Mouse (Mus musculus) kidney, adult 2 months (tissue): ENCODE results near the gene Hivep2. TPM values are rescaled to one million over a fixed set of nuclear protein-coding genes. Genes with fewer than 3 reads are reported as not detected.

Source experiments
- DNase-seq: peaks from one replicate; pipeline ENCODE4 v3.0.0; 2021
- H3K27ac ChIP-seq: fragments of 200-500 bp; 2 replicates; pipeline ENCODE4 v1.5.1; 2012; ENCODE audit warnings: low read depth, low read length, control low read depth, inconsistent platforms; ENCODE audit not compliant: insufficient read depth
- H3K27me3 ChIP-seq: fragments of 200-500 bp; replicated peaks from 2 replicates; pipeline ENCODE4 v1.6.1; 2012; ENCODE audit warnings: mild to moderate bottlenecking, moderate library complexity, low read length, inconsistent platforms; ENCODE audit not compliant: control insufficient read depth, insufficient read depth
- H3K36me3 ChIP-seq: fragments of 200-500 bp; 2 replicates; pipeline ENCODE4 v1.6.1; 2012; ENCODE audit warnings: mild to moderate bottlenecking, moderate library complexity, low read length, inconsistent platforms; ENCODE audit not compliant: control insufficient read depth, insufficient read depth
- H3K4me1 ChIP-seq: fragments of 200-500 bp; 2 replicates; pipeline ENCODE4 v1.6.1; 2011; ENCODE audit warnings: low read length; ENCODE audit not compliant: control insufficient read depth, insufficient read depth
- H3K4me3 ChIP-seq: fragments of 200-500 bp; 2 replicates; pipeline ENCODE4 v1.5.1; 2011; ENCODE audit warnings: mild to moderate bottlenecking, low read depth, low read length, control low read depth; ENCODE audit not compliant: insufficient read depth
- CTCF ChIP-seq: fragments of 200-500 bp; conservative IDR thresholded peaks from 2 replicates; pipeline ENCODE4 v1.5.1; 2011; ENCODE audit warnings: low read depth, mild to moderate bottlenecking, control low read depth, low read length, moderate library complexity, mixed read lengths; ENCODE audit not compliant: insufficient read depth, insufficient read length
- POLR2A ChIP-seq: fragments of 200-500 bp; IDR thresholded peaks from one replicate; pipeline ENCODE4 v1.6.1; 2011; ENCODE audit warnings: low read depth, low read length, control low read depth
- WGBS: fragments of 180-500 bp; shearing (Covaris S2); methylation state at CpG from one replicate; pipeline ENCODE4 v1.1.7; 2018; 5-methylcytosine and 5-hydroxymethylcytosine counted together
- polyA plus RNA-seq: library from polyadenylated mRNA; depleted of rRNA; stranded (reverse); fragments of >200 nt; gene quantifications from 2 replicates; pipeline ENCODE4 v1.2.3, GENCODE M21; 2012

Gene Hivep2
- polyA plus RNA-seq, 1 experiment: 4.9 TPM

DNA sequence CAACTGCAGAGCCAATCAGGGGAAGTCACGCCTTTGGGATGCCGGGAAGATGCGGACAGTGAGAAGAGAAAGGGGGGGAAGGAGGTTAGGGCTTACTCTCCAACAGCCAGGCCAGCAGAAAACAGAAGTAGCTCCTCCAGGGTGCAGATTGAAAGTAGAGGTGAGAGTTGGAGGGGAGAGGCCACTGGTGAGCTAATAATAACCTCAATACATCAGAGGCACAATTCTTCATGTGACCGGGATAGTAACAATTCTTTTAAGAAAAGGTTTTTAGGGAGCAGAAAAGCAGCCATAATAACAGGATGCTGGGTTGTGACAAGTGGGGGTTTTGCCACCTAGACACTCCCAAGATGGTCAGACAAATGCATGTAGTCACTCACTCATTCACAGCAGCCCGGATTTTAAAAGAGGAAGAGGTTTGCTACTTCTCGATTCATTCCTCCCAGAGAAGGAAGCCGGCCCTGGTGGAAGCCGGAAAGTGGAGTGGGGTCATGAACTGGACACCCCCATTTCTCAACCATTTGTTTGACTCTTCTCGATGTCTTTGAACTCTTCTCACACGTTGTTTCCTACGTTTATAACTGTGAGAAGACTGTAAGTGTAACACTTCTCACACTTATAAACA lies 220.6 kb downstream of the Hivep2 start:
- DNase-seq: no peak

DNA sequence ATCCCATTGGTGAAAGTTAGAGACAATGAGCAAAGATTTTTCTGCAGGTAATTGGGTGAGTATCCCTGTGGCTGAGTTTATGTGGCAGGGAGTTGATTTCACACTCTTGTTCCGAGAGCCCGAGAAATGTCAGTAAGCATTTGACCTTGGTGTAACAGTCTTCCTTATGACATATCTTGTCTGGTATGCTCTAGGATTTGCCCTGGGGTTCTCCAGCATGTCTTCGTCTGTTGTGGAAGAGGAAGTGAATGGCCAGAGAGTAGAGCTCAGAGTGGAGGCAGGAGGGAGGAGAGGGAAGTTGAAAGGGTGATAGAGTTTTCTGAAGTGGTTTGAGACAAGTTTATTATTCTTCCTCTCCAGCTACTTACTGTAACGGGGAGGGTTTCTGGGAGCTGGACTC lies 223.2 kb downstream of the Hivep2 start:
- TF ChIP-seq CTCF: no peak
- TF ChIP-seq POLR2A: no peak
- 37% methylated on average over 4 of the region's 4 CpGs for WGBS

More for the DNA sequence above, 220.6 kb downstream of the Hivep2 start:
- TF ChIP-seq POLR2A: no peak
- no peak for TF ChIP-seq CTCF
- Histone ChIP-seq H3K4me1 (no peaks in the 10 kb centered on the region), H3K27ac (no peak overlapping the region), H3K27me3 (no peaks in the 10 kb centered on the region), H3K36me3 (no peaks in the 10 kb centered on the region), H3K4me3 (no peak overlapping the region)
- 60% methylated on average over 11 of the region's 11 CpGs for WGBS

DNA sequence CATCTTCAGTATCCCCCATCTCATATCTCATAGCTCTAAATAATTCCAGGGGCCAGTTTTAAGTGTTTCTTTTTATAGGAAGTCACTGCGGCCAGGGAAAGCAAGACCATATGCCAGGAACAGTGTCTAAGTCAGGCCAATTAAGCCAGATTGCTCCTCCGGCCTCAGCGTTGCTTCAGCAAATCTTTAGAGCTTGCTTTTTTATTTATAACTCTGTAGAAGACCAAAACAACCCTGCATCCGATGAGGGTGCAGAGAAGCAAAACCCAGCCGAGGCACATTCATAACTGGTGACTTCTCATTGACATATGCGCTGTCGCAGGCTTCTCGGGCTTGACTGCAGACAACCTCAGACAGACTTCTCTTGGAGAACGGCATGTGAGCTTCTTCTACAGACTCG lies 225.3 kb downstream of the Hivep2 start:
- 68% methylated on average over 10 of the region's 10 CpGs for WGBS
- Histone ChIP-seq H3K4me3 (no peak overlapping the region), H3K36me3 (no peaks in the 10 kb centered on the region), H3K27ac (no peak overlapping the region), H3K27me3 (no peaks in the 10 kb centered on the region), H3K4me1 (no peaks in the 10 kb centered on the region)
- no peak for TF ChIP-seq CTCF
- no peak for TF ChIP-seq POLR2A
- DNase-seq: no peak

More for the DNA sequence above, 223.2 kb downstream of the Hivep2 start:
- no peak overlapping the region for H3K27ac ChIP-seq
- no peaks in the 10 kb centered on the region for H3K4me1 ChIP-seq
- H3K36me3 ChIP-seq: no peaks in the 10 kb centered on the region
- no peak for DNase-seq
- no peaks in the 10 kb centered on the region for H3K27me3 ChIP-seq
- no peak overlapping the region for H3K4me3 ChIP-seq

DNA sequence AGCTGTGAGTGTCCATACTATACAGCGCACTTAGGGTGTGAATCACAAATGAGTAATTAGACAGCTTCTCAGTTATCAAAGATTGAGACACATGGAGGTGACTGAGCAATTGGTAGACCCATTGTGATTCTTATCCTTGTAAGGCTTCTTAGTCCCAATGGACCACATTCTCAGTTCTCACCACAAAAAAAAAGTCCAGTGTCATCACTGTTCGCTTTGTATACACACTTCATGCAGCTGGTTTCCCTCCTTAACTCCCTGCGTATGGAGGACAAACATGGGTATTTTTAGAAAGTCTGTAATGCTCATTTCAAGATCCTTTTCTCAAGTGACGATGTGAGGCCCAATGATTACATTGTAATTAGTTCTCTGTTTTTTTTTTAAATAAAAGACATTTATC lies 226.3 kb downstream of the Hivep2 start:
- Histone ChIP-seq H3K4me1 (no peaks in the 10 kb centered on the region), H3K4me3 (no peak overlapping the region), H3K27ac (no peak overlapping the region), H3K36me3 (no peaks in the 10 kb centered on the region), H3K27me3 (no peaks in the 10 kb centered on the region)
- 86% methylated on average over 4 of the region's 4 CpGs for WGBS
- TF ChIP-seq CTCF: no peak
- no peak for TF ChIP-seq POLR2A
- no peak for DNase-seq

DNA sequence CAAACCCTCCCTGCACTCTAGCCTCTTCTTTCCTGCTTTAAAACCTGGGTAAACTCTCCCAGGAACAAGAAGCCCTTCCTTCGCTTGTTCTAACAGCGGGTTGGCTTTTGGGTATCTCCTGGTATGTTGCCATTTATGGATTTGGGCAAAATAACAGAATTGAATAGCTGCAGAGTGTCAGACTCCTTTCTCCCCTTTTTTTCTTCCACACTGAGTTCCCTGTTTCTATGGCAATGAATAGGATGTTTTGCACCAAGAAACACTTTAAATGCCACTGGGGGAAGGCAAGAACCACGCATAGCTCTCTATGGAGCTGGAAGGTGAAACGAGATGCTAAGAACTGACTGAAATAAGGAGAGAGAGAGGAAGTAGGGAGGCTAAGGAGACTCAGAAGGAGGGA lies 227.8 kb downstream of the Hivep2 start:
- Histone ChIP-seq H3K27ac (no peak overlapping the region), H3K4me3 (no peak overlapping the region), H3K36me3 (no peaks in the 10 kb centered on the region), H3K27me3 (no peaks in the 10 kb centered on the region), H3K4me1 (no peaks in the 10 kb centered on the region)
- 59% methylated on average over 4 of the region's 4 CpGs for WGBS
- TF ChIP-seq POLR2A: no peak
- TF ChIP-seq CTCF: no peak
- no peak for DNase-seq

DNA sequence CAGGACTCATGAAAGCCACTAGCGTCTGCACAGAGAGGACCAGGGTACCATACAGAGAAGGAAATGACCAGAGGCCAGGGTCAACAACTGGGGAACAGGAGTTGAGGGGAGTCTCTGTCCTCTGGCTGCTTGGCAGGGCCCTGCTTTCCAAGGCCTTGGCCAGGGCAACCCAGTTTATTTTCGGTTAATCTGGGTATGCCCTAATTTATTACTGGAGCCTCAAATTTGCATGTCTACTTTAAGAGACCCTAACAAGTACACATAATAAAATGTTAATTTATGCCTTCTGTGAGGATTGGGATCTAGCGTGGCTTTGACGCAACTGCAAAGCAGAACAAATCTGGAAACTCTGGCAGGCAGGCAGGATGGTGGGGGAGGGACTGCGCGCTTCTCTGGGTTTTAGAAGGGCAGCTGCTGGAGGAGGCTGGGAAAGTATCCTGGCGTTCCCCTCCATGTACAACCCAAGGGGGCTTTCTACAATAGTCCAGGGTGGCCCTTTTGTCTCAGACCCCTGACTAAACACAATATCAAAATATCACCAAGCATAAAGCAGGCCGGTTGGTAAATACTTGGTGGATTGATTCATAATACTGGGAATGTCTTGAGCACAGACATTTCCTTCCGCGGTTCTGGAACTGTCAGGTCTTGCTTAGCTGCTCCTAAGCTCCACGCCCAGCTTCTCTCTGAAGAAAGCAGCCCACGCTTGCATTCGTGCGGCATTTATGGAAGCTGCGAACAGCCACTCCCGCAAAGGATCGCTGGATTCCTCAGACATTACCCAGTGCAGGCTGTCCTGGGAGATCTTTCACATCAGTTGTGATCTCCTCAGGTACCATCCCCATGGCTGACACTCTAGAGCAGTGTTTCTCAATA lies 230.1 kb downstream of the Hivep2 start:
- no peaks in the 10 kb centered on the region for H3K4me1 ChIP-seq
- DNase-seq: peak; percentile 37
- H3K36me3 ChIP-seq: no peaks in the 10 kb centered on the region
- H3K27me3 ChIP-seq: no peaks in the 10 kb centered on the region
- 39% methylated on average over 17 of the region's 17 CpGs for WGBS
- no peak overlapping the region for H3K4me3 ChIP-seq
- TF ChIP-seq POLR2A (no peak), CTCF (no peak)
- H3K27ac ChIP-seq: no peak overlapping the region

DNA sequence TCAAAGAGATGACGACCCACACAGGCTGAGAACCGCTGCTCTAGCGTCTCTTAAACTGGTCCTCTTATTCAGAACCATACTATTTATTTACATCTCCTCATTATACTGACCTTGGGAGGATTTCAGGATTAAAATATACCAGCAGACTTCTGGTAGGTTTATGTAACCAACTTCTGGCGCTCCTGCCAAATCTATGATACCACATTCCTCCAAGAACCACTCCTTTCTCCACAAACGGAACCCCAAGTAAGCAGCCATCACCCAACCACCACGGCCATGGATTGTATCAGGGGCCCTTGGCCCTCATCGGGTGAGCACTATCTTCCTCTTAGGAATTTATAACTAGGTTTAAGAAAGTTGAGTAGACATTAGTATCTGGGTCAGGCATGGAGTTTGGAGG lies 230.9 kb downstream of the Hivep2 start:
- no peak for TF ChIP-seq POLR2A
- no peak for TF ChIP-seq CTCF

More for the DNA sequence above, 230.9 kb downstream of the Hivep2 start:
- Histone ChIP-seq H3K27me3 (no peaks in the 10 kb centered on the region), H3K36me3 (no peaks in the 10 kb centered on the region), H3K27ac (no peak overlapping the region), H3K4me3 (no peak overlapping the region), H3K4me1 (no peaks in the 10 kb centered on the region)
- 84% methylated on average over 7 of the region's 7 CpGs for WGBS
- DNase-seq: no peak
